Mouse (Mus musculus): ENCODE measurements at regions not wholly inside any gene's neighbourhood (a gene's known extent, or its start where the extent isn't known, plus 50 kb on each side); places are given as distances from the start of the nearest gene placed in this dataset.
"Not testable (repeated sequence)": the region's sequence is repeated elsewhere in the genome, so short reads cannot be mapped to it uniquely, and the experiment has no call there.

DNA sequence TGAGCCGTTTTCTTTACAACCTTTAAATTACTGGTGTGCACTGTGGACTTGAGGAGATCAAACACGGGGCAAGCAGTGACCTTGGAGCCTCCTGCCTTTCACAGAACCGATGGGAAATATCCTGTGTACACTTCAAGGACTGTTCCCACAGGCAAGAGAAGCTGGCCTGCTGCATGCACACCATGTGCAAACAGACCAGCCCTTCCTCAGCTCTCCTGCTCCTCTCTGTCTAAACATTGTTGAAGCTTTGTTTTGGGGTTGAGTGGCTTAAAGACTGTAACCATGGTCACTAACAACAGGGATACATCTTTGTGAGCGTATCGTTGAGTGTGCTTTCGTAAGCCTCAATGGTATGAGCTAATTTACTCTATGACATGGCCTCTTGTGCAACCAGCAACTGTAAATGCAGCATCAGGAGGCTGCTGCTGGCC lies 50.2 kb upstream of the Agps start:
- no peak for DNase-seq

DNA sequence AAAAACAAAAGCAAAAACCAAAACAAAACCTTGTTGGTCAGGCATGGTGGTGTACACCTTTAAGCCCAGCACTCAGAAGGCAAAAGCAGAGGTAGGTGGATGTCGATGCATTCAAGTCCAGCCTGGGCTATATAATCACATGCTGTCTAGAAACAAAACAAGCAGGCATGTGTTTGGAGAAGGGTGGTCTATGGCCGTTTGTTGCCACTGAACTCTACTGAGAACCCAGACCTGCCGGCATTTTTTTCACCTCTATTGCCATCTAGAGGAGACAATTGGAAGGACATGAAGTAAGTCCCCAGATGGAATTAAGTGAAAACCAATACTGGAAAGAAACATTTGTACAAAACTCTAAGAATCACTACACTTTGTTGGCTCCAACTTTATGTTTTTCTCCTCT lies 50.9 kb upstream of the Agps start:
- DNase-seq: peak; percentile 27 to 38

DNA sequence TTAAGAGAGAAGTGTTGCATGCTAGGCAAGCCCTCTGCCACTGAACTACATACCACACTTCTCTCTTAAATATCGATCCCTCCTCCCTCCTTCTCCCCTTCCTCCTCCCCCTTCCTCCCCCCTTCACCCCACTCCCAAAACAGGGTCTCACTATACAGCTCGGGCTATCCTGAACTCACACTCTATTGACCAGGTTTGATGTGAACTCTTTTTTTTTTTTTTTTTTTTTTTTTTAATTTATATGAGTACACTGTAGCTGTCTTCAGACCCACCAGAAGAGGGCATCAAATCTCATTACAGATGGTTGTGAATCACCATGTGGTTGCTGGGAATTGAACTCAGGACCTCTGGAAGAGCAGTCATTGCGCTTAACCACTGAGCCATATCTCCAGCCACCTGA lies 53.3 kb upstream of the Agps start:
- not testable (repeated sequence) for DNase-seq

DNA sequence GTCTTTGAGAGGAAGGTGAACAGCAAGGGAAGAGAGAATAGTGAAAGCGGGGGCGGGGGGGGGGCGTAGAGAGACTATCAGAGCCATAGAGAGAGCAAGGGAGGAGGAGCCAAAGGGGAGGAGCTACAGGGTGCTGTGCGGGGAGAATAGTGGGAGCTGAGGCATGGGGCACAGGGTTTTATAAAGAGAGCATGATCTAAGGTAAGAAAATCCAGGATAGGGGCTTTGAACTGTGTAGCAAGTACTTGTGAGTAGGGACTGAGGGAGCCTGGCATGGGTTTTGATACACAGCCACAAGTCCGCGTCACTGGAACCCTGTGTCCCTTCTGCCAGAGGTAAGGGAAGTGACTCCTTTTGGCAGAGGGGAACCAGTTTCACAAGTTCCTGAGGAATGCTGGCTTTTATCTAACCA lies 54.9 kb upstream of the Agps start:
- DNase-seq: peak; percentile 49 to 52

DNA sequence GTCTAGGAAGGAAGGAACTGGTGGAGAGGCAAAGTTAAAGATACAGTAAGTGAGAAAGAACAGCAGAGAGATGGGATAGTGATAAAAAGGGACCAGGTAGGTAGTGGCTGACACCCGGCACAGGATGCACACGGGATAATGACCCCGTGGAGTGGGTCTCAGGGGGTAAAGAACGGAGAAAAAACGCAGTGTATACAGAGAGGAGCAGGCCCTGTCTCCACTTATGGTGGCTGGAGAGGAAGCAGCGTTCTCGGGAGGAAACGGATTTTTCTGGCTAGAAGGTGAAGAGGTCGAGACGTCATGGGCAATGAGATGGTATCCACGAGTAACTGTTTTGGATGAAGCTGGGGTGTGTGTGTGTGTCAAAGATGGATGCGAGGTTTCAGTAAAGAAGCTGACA lies 55.4 kb upstream of the Agps start:
- no peak for DNase-seq

DNA sequence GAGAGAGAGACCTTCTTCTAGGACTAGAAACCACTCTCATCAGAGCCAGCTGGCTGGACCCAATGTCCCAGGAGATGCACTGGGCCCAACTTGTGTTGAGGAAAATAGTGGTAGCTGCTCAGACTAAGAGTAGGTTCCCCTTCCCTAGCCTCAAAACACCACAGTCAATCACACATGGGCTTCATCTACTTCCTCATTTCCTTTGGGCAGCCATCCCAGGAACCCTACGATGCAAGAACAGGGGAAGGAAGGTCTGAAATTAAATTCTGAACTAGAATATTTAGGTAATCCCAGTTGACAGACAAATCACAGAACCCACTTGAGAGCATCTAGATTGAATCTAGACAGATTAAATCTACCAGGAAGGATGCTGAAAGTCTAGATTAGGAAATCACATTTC lies 56.8 kb upstream of the Agps start:
- DNase-seq: no peak

DNA sequence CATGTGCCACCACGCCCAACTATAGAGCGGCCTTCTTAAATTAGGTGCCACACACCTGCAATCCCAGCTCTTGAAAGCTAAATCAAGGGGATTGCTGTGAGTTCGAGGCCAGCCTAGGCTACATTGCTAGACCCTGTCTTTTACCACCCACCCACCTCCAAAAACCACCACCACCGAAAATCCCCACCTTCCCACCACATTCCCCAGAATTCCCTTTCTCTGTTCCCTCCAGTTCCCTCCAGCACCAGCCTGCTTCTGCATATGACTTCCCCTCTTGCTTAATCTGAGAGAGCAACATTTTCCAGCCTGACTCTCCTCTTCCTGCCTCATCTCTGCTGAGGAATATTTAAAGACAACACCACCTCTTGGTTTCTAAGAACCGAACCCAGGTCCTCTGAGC lies 58.5 kb upstream of the Agps start:
- DNase-seq: no peak

DNA sequence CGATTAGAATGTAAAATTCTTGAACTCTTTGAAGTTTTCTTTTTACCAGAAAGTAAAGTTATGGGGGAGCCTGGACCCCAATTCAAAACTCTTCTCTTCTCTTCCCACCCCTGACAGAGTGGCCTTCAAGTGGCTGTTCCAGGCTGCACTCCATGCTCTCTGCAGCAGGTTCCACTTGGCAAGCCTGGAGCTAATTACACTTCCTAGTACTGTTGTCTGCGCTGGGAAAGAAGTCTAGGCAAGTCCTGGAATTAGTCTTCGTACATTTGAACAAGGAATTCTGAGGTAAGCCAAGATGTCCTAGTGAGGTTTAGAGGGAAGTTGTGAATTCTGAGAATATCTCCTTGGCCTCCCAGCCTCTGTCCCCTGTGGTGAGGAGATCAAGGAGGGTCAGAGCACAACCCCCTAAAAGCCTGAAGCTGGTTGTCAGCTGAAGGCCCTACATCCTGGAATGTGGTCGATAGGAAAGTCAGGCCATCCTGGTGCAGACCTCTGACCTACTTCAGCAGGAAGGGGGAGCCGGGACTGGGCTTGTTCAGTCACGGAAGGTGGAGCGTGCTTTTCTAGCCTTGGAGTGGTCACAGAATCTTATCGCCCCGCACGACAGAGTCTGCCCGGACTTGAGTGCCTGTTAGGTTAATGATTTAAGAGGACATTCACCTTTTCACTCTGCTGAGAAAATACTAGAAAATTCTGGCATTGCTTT lies 59.6 kb upstream of the Agps start:
- peak; percentile 75 to 88 for DNase-seq

DNA sequence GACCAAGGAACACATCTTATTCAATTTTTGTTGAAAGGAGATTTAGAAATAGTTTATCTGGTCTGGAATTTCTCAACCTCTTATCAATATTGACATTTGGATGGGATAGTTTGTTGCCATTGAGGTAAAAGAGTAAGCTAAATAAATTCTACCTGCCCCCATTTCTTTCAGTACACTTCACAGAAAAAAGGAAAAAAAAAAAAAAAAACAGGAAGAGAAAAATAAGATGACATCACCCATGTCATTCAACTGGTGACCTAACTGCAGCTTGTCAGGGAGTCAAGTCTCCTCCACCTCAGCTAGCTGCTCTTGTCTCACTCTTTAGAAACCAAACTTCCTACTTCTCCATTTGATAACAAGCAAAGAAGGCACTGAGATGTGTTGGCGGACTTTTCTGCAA lies 61.3 kb upstream of the Agps start:
- no peak for DNase-seq

DNA sequence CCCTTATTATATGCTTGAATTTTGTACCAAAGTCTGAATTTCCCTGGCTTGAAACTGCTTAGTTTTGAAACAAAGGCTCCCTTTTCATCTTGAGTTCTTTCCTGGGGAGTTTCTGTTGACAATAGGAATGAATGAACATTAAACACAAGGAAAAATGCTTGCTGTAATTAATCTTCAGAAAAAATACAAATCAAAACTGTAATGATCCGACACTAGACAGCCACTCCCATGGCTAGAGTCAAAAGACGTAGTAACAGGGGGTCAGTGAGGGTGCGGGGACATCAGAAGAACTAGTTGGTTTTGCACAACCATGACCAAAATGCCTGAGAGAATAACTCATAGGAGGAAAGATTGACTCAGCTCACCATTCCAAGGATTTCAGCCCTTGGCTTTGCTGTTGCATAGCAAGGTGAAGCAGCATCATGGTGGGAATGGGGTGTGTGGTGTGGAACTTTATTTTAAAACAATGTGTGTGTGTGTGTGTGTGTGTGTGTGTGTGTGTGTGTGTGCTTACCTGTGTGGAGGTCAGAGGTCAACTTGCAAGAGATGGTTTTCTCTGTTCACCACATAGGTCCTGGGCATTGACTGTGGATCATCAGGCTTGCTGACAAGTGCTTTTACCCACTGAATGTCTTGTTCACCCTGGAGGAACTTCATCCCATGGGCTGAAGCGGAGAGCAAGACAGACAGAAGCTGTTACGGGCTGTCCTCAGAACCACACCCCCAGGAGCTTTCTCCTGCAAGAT lies 63.2 kb upstream of the Agps start:
- no peak for DNase-seq

DNA sequence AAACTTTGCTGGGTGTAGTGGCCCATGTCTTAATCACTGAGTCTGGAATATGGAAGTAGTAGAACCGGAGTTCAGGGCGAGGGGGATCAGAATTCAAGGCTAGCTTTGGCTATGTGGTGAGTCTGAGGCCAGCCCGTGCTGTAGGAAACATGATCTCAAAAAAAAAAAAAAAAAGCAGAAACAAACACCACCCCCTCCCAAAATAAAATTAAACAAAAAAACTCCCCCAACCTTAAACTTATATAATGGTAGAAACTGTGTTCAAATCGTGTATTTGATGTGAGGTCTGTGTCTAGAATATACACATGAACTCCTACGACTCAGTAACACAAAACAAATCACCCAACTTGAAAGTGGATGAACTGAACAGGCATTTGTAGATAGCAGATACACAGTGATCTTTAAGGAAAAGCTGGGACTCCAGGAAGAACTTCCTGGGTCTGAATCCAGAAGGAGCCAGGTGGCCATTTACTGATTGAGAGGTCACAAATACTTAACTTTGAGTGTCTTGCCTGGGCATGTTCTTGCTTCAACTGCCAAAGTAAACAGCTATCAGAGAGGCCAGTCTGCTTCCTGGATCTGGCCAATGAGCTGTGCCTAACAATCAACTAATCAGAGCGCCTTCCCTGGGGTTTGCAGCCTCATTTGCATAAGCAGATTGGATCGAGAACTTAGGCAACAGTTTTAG lies 63.6 kb upstream of the Nfe2l2 start:
- DNase-seq: peak; percentile 50 to 81

DNA sequence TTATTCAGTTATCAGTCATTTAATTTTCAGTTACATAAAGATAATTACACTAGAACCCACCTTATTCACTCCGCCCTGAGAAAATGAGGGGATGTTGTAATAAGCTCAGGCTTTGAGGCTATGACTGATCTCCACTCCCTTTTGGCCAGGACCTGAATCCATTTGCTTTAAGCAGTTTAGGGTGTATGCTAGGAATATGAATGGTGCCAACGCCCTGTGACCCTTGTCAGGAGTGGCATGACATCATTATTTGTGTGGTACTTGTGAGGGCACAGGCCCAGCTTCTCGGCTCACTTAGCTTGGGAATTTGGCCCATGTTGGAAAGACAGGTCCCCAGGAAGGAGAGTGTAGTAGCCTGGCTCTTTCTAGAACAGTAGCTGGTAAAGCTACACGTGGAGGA lies 61.0 kb upstream of the Nfe2l2 start:
- DNase-seq: peak in 1 of 2 experiments; percentile 23

DNA sequence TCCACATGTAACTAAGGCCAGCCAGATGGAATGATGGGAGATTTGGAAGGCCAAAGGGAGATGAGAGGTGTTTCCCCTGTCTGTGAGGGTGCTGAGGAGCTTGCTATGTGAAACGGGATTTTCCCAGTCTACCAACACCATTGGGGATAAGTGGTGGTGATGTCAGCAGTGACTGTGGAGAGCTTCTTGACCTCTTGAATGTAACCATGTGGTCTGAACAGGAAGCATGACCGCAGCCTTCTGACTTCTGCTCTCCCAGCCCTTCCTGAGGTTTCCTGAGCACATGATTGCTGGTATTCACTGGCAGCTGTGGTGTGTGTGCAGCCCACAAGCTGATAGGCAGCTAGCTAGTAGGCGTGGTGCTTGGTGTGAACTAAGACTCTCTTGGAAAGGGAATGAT lies 58.8 kb upstream of the Nfe2l2 start:
- DNase-seq: peak; percentile 50 to 68

DNA sequence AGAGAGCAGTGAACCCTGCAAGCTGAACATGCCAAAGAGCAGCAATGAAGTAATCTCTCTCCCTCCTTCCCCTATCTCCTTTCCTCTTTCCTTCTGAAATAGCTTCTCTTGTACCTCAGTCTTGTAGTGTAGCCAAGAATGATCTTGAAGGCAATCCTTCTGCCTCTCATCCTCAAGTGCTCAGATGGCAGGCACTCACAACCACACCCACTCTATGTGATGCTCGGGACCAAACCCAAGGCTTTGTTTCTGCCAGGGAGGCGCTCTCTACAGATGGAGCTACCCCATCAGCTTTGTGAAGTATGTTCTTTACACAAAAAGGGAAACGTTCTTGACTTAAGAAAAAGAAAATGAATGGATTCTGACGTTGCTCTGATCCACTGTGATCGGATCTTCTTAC lies 57.6 kb upstream of the Nfe2l2 start:
- no peak for DNase-seq

DNA sequence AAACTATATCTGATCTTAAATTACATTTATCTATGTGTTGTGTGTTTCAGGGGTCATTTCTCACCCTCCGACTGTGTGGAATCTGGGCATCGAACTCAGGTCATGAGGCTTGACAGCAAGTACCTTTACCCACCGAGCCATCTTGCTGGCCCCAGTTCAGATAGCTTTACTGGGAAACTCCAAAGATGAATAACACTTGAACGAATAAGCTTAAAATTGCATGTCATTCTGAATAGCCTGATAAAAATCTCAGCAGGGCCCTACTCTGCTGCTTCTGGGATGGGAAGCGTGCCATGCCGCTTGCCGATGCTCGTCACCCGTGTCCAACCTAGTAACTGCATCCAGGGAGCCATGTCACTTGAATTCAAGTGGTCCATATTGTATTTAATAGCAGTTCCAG lies 57.2 kb upstream of the Nfe2l2 start:
- DNase-seq: no peak

DNA sequence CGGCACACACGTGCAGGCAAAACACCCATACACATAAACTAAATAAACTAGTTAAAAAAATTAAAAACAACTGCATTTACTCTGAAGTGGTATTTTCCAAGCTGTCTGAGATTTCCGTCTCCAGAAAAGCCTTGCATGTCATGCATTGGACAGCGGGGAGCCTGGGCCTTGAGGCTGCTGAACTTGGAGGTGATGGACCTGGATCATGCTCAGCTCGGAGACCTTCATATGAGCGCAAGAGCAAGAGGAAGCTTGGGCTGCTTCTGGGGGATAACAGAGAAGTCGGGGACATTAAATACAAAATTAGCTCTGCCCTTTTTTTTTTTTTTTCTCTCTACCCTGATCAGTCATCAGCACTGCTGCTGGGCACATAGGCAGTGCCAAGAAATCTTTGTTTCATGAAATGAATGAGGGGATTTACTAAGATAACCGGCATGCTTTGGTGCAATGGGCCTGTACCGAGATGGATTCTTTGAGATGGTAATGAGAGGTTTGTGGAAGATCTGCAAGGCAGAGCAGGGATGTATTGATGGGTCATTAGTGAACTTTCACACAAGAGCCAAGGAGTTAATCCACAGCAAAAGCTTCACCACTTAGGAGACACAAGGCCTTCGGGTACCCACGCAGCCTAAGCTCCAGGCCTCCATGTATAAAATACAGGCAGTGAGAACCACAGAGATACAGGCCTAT lies 54.9 kb upstream of the Nfe2l2 start:
- no peak for DNase-seq

DNA sequence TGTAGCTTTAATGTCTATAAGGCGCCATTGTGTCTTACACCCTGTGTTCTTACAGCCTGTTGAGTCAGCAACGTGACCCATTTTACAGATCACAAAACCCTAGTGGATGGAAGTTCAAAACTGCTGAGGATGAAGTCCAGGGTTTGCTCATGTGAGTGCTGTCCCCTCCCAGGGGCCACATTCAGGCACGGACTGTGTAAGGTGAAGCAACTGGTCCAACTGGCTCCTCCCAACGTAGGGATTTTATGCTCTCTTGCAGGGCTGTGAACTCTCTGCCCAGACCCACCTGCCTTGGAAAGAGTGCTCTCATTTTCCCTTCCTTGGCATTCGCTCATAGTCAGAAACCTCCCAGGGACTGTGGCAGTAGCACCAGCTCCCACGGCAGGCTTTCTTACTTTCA lies 53.8 kb upstream of the Nfe2l2 start:
- no peak for DNase-seq

DNA sequence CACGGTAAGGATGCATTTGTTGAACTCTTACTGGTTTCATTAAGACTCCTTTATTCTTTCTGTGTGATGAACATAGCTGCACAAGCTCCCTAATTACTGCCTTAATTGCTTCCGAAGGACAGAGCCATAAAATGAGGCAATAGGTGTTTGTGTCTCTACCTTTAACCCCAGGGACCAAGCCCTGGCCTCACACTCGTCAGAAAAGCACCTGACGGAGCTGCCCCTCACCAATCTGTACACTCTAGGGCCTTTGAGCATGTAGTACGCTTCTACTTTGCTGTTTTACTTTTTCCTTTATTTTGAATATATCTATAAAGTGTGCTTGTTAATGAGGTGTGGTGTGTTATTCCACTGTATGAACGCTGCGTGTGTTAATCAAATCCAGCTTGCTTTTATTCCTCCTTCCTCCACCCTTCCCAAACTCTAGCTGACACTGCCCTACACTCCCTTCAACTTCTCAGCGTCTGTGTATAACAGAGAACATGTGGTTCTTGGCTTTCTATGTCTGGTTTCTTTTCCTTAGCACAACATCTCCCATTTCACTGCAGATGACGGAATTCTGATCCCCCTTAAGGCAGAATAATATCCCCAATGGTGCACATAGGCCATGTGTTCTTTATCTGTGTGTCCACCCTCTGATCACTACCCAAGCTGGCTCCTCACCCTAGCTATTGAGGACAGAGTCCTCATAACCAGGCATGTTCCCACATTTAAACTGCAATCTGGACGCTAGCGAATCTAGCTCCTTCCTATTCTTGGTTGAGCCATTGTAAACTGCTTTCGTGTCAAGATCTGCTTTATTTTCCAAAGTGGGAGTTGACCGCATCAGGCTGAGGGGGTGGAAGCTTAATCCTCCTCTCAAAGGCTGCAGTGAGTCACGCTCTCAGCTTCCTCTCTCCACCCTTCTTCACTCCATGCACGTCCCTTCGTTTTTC lies 52.5 kb upstream of the Nfe2l2 start:
- DNase-seq: no peak

DNA sequence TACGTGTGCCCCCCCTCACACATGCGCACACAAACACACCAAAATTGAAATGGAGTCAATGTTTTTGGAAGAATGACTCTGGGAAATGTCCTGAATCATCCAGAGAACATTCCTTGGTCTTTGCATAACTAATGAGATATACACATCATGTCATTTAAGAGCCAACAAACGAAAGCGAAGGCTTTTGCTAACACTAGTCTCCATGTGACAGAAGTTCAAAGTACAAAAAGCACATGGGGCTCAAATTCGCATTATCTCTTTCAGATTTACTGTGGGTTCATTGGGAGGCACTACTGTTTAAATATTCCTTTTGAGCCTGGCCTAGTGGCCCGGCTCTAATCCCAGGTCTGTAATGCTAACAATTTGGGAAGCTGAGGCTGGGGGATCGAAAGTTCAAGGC lies 50.2 kb upstream of the Nfe2l2 start:
- no peak for DNase-seq
